Mouse (Mus musculus) spleen, embryonic (tissue): ENCODE data around the gene 2610002M06Rik.

Experiments used
- CTCF ChIA-PET: fragments of 350-600 bp; sonication (Branson Sonifier 250); formaldehyde crosslinking; loops from one replicate; lab custom pipeline; 2022; lab: Charles Lee

2610002M06Rik gene

DNA sequence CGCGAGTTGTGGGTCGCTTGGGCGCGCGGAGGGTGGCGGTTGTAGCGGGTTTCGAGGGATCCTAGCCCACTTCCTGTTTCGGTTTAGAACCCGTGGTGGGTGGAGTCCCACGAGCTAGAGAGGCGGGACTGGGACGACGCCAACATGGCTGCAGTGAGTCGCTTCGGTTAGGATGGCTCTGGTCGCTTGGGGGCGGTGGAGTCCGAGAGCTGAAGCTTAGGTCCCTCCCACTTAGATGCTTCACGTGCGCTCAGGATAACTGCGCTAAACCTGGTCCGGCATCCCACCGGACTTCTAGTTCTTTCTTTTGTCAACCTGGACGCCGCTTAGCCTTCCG lies at the start of gene 2610002M06Rik:
2610002M06Rik (minus strand) TSS at position 117 of the 337 bp plus-strand sequence.
- CTCF ChIA-PET = interaction anchor here (0.9 kb wide), 1 partner anchor 24 kb away, joined by 3 read pairs; the partner anchor contains the start of gene Tent5d

DNA sequence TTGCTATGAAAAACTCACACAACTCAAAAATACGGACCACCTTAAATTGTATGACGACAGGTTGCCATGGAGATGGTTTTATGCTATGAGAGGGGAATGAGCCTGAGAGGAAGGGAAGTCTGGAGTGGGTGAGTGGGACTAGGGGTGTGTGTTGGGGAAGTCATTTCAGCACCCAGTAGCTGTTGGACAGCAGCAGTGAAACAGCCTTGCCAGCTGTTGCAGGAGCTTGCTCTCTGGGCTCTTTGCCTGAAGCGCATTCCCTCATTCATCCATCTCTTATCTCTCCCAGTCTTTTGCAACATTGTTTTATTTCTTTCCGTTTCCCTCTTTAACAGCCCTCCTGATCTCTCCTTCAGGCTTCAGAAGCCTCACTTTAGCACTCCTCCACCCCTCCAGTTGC lies 42.0 kb upstream of the 2610002M06Rik start:
- CTCF ChIA-PET = no interaction called here

DNA sequence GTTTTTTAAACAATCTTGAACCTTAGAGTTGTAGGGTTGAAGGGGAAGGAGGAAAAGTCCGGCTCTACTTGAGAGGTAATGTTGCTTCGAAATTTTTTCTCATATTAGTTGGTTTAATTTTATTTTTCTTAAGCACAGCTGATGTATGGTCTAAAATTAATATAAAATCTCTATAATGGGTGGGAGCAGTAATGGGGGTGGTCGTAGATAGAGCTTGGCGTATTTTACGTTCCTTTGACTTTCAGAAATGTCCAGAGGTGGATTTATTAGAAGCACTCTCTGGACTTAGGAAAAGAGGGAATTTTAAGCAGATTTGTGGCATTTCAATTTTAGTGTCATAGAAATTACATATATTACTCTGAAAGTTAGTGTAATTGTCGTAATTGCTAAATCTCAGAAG lies 592 bp upstream of the 2610002M06Rik start:
- CTCF ChIA-PET = no interaction called here

DNA sequence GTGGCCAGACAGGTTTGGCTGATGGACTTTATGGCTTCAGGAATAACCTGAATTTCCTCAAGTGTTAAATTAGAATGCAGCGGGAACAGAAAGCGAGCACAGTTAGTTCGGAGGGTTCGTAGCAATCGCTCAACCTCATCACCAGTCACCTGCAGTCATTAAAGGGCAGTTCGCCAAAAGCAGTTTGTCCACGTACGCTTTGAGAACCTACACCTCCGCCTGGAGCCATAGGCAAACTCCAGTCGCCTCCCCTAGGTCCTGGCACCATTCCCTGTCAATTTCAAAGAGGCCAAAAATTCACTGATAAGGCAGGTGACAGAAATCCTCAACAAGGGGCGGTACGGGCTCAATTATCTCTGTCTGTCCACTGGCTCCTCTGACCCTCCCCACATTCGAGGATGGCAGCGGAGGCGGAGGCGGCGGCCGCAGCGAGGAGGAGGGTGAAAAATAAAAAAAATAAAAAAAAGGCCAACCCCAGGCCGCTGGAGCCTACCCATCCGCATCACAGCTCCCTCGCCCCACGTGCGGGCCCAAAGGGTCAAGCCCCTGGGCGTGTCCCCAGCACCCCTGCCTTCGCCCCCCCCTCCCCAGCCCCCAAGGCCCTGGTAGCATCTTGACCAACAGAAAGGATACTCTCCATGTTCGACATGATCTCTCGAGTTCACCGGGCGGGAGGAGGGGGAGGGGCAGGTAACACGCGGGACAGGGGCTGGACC lies 474 bp downstream of the 2610002M06Rik start:
- CTCF ChIA-PET = interaction anchor here (0.9 kb wide), 1 partner anchor 23 kb away, joined by 3 read pairs; the partner anchor contains the start of gene Tent5d

DNA sequence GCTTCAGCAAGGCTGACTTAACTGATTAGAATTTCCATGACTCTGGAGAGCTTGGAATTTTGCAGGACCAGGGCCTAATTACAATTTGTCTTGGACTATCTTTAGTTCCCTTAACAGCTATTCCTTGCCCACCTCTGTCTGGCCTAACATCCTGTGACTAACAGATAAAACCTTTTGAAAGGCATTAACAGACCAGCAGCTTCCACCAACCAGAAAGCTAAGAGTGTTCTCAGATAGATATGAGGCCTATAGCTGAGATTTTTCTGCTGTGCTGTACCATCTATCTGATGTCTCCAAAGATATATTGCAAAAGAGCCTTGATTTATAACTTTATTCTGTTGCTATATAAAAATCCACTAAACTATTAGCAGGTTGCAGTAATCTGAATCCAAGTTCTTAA lies 4.0 kb downstream of the 2610002M06Rik start:
- CTCF ChIA-PET = no interaction called here

DNA sequence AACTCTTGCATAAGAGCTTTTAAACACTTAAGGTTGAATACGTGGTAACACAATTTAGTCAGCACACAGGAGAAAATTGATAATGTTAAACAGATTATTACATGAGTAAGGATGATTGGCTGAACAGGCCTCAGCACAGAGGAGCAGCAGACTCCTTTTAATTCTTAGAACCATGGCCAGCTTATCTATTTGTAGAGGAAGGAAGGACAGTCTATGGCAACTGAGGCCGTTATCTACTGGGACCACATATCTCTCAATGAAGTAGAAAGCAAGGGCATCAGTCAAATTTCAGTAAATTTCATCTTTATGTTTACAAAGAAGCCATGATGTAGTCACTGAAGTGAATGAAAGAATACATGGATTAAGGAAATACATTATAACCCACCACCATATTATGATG lies 19.2 kb downstream of the 2610002M06Rik start:
- CTCF ChIA-PET = no interaction called here

DNA sequence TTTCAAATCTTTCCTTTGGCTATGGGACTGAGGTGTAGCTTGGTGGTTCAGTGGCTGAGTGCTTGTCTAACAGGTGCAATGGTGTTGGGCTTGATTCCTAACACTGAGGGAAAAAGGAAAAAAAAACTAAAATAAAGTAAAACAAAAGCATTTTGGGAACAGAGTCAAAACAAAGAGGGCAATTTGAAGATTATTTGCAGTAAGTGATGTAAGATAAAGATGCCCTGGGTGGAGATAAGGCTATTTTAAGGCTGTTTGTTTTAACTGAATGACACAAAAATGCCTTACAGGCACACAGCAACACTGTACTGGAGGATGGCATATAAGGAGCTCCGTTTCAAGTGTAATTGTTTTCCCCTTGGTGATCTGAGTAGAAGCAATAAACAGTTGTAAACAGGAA lies 20.3 kb downstream of the 2610002M06Rik start:
- CTCF ChIA-PET = no interaction called here

DNA sequence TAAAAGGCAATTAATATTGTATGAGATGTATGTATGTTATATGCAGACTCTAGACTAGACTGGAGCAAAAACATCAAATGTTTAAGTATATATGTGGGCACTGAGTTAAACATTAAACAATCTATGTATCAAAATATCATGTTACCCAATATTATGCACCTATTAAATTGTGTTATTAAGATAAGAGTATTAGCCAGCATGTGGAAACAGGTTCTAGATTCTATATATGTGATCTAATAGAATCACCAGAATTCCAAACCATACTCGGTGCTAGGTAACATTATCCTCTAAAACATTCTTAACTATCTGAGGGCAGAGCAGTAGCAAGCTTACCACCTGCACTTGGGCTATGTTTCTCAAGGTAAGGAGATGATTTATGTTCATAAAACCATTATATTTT lies 23.8 kb downstream of the 2610002M06Rik start, which contains the start of gene Tent5d:
Tent5d (plus strand) TSS at position 301 of the 400 bp plus-strand sequence.
- CTCF ChIA-PET = interaction anchor here (1.1 kb wide), 1 partner anchor 23 kb away, joined by 3 read pairs; the partner anchor contains the start of gene 2610002M06Rik

DNA sequence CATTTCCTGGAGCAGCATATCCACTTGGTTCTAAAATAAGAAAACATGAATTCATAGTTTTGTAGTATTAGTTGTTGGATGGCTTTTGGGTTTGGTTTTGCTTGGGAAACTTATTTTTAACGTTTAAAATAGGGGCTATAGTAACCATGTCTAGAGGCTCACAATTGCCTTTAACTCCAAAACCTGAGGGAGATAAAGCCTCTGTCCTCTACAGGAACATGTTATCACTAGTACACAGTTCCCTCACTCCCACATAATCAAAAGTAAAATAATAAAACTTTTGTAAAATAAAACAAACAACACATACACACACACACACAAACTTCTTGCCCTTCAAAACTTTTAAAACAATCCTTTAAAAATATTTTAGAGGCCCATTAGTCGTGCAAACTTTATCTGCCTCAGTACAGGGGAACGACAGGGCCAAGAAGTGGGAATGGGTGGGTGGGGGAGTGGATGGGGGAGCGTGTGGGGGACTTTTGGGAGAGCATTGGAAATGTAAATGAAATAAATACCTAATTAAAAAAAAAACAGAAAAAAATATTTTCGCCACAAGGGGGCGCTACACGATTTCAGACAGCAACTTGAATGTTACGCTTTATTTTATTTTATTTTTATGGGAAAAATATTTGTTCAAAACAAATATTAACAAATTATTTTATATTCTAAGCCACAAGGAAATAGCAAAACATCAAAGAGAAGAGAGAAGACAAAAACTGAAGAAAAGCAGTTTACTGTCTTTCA lies 25.2 kb downstream of the 2610002M06Rik start:
- CTCF ChIA-PET = no interaction called here

DNA sequence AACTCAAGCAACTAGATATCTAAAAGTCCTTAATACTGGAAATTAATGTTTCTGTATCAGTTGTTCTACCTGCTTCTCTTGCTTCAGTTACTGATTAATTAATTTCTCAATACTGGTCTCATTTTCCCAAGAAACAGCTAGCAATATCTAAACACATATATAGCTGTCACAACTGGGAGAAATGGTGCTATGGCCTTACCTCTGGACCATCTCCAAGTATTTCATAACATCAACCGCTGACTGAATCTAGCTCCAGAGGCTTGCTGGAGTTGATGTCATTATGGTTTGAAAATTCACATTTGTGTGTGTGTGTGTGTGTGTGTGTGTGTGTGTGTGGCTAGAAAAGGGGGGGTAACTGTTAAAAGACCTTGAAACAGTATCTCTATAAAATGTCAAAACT lies 26.0 kb downstream of the 2610002M06Rik start:
- CTCF ChIA-PET = no interaction called here

DNA sequence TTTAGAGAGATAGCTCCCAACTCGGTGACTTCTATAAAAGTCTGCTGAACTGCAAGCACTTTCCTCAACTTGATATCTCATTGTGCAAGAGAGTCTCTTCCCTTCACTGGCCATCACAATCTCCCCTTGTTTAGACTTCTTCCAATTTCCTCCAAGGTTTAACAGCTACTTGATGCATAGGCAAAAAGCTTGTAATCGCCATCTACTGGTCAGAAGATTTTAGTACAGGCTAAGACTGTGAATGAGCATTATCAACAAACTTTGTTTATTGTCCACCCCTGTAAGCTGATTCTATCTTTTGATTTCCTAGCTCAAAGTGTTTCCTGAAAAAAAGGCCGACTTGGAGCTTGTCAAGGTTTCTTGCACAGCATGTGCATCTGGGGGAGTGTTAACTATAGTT lies 48.2 kb downstream of the 2610002M06Rik start:
- CTCF ChIA-PET = no interaction called here
